Mouse (Mus musculus) liver, adult 2 months (tissue): ENCODE data around the gene Ccni. TPM values are rescaled to one million over a fixed set of nuclear protein-coding genes. Genes with fewer than 3 reads are reported as not detected.

Experiments used
- DNase-seq: peaks from one replicate; pipeline ENCODE4 v3.0.0-alpha.2; 2011; ENCODE audit warnings: low read depth, low spot score; ENCODE audit errors: extremely low read depth
- H3K27ac ChIP-seq: fragments of 200-500 bp; replicated peaks from 2 replicates; pipeline ENCODE4 v1.5.1; 2012; ENCODE audit warnings: low read depth, mild to moderate bottlenecking, control low read depth, inconsistent platforms, low read length; ENCODE audit not compliant: insufficient read depth
- H3K27me3 ChIP-seq: fragments of 200-500 bp; 2 replicates; pipeline ENCODE4 v1.6.1; 2012; ENCODE audit warnings: mild to moderate bottlenecking, moderate library complexity, low read length, inconsistent platforms; ENCODE audit not compliant: control insufficient read depth, insufficient read depth
- H3K36me3 ChIP-seq: fragments of 200-500 bp; 2 replicates; pipeline ENCODE4 v1.6.1; 2012; ENCODE audit warnings: low read length, inconsistent platforms; ENCODE audit not compliant: control insufficient read depth, insufficient read depth
- H3K4me1 ChIP-seq: fragments of 200-500 bp; 2 replicates; pipeline ENCODE4 v1.6.1; 2011; ENCODE audit warnings: low read length; ENCODE audit not compliant: control insufficient read depth, insufficient read depth
- H3K4me3 ChIP-seq: fragments of 200-500 bp; 2 replicates; pipeline ENCODE4 v1.5.1; 2011; ENCODE audit warnings: low read depth, mild to moderate bottlenecking, control low read depth, low read length, moderate library complexity; ENCODE audit not compliant: insufficient read depth
- H3K79me2 ChIP-seq: fragments of 200-500 bp; 2 replicates; pipeline ENCODE4 v1.6.1; 2012; ENCODE audit warnings: inconsistent platforms, mild to moderate bottlenecking, low read length, moderate library complexity; ENCODE audit not compliant: control insufficient read depth, insufficient read depth
- H3K9ac ChIP-seq: fragments of 200-500 bp; 2 replicates; pipeline ENCODE4 v1.6.1; 2012; ENCODE audit warnings: low read depth, mild to moderate bottlenecking, control low read depth, inconsistent platforms, low read length
- CTCF ChIP-seq: fragments of 200-500 bp; IDR thresholded peaks from 2 replicates; pipeline ENCODE4 v1.5.1; 2011; ENCODE audit warnings: low read depth, low read length, control low read depth
- POLR2A ChIP-seq: fragments of 200-500 bp; IDR thresholded peaks from 2 replicates; pipeline ENCODE4 v1.6.1; 2011; ENCODE audit warnings: low read length, control low read depth; ENCODE audit not compliant: insufficient read depth; ENCODE audit errors: extremely low read depth
- WGBS: fragments of 180-500 bp; shearing (Covaris S2); methylation state at CpG from one replicate; pipeline ENCODE4 v1.1.7; 2018; 5-methylcytosine and 5-hydroxymethylcytosine counted together
- polyA plus RNA-seq: library from polyadenylated mRNA; depleted of rRNA; stranded (reverse); fragments of >200 nt; gene quantifications from 2 replicates; pipeline ENCODE4 v1.2.3, GENCODE M21; 2012
- total RNA-seq: library from RNA; depleted of rRNA; stranded (reverse); fragments of >200 nt; gene quantifications from 2 replicates; pipeline ENCODE4 v1.2.3, GENCODE M21; 2014

Gene Ccni
- total and polyA plus RNA-seq, 2 experiments, result 56.4 to 68.0 TPM

DNA sequence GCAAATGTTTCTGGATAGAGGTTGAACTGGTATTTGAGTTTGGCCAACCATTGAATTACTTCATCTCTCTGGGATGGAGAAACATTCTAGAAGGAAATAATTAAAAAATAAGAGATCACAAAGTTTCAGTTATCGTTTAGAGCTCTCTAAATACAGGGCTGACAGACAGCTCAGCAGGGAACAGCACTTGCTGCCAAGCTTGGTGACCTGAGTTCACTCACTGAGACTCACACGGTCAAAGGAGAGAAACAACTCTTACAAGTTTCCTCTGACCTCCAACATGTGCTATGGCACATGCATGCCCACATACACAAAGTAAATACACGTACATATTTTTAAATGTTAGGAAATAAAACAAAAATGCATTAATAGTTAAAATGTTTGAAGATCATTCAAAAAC lies 16.7 kb downstream of the Ccni start:
- H3K27me3 ChIP-seq, result no peaks in the 10 kb centered on the region
- WGBS, result 36% methylated on average over 3 of the region's 3 CpGs
- H3K9ac ChIP-seq, result no peak overlapping the region
- H3K36me3 ChIP-seq, result peaks cover 31% of the 10 kb centered on the region
- no peak overlapping the region for H3K27ac ChIP-seq
- H3K4me1 ChIP-seq, result peaks cover under 1% of the 10 kb centered on the region; the same call in 1 of the 2 replicates
- TF ChIP-seq POLR2A (no peak), CTCF (no peak)
- DNase-seq, result peak; percentile 38
- H3K79me2 ChIP-seq, result no peaks in the 10 kb centered on the region; the same call in 1 of the 2 replicates
- no peak overlapping the region for H3K4me3 ChIP-seq

DNA sequence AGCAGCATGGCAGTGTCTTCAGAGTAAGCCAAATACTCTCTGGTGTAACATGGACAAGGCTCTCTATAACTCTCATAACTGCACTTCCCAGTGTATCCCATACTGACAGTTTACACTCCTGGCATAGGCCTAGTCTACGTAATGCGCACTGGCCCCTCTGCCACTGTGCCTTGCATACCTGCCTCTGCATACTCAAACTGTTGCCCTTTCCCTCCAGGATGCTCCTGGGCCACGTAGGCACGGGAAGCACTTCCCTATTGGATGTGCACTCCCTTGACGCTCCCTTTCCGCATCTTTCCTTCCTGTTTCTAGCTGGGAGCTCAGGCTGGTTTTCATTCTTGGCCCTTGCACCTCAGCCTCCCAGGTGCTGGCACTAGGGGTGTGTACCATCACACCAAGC lies 21.7 kb downstream of the Ccni start:
- Histone ChIP-seq H3K79me2 (no peaks in the 10 kb centered on the region; the same call in 1 of the 2 replicates), H3K9ac (no peak overlapping the region), H3K36me3 (peaks cover 46% of the 10 kb centered on the region), H3K27me3 (no peaks in the 10 kb centered on the region), H3K27ac (no peak overlapping the region), H3K4me1 (peaks cover 4% of the 10 kb centered on the region), H3K4me3 (no peak overlapping the region)
- WGBS, result 86% methylated on average over 6 of the region's 6 CpGs
- TF ChIP-seq CTCF (no peak), POLR2A (no peak)
- DNase-seq, result no peak

DNA sequence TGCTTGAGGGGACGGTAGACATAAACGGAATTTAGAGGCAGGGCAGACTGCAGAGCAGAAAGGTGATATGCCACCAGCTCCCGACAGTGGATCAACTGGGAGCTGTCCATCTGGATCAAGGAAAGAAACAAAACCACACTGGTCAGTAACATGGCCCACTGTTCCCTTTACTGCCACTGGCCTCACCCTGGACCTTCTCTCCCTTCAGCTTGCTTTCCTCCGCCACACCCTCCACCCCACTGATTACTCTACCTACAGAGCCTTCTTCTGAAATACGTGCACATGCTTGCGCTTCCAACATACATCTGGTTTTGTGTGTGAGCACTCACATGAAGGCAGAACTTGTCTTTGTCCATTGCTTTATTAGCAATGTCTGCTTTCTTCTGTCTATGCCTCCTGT lies 23.0 kb downstream of the Ccni start:
- peaks cover 39% of the 10 kb centered on the region for H3K36me3 ChIP-seq
- no peaks in the 10 kb centered on the region; the same call in 1 of the 2 replicates for H3K79me2 ChIP-seq
- WGBS, result 94% methylated on average over 6 of the region's 6 CpGs
- H3K4me3 ChIP-seq, result no peak overlapping the region
- H3K4me1 ChIP-seq, result peaks cover 4% of the 10 kb centered on the region
- H3K27me3 ChIP-seq, result no peaks in the 10 kb centered on the region
- no peak overlapping the region for H3K9ac ChIP-seq
- DNase-seq, result no peak
- no peak for TF ChIP-seq CTCF
- no peak for TF ChIP-seq POLR2A
- no peak overlapping the region for H3K27ac ChIP-seq

DNA sequence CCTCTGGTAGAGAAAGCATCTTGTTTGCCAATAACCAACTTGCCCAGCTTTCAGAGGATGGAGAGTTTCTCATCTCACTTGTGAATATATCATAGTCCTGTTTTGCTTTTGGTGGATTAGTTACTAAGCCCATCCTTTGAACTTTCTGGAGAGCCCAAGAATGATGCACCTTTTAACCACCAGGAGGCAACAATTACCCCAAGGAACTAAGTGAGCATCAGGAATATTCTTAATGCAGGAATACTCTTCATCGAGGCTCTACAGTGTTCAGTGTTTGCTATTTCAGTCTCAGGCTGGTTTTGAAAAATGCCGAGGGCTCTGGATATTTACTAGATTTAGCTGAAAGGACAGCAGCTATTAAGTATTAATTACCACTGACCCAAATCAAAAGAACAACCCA lies 26.0 kb downstream of the Ccni start:
- Histone ChIP-seq H3K79me2 (no peaks in the 10 kb centered on the region), H3K36me3 (peaks cover 19% of the 10 kb centered on the region), H3K4me3 (no peak overlapping the region), H3K9ac (no peak overlapping the region), H3K4me1 (peaks cover 4% of the 10 kb centered on the region), H3K27me3 (no peaks in the 10 kb centered on the region), H3K27ac (no peak overlapping the region)
- no peak for DNase-seq
- TF ChIP-seq CTCF (peak; percentile 27; the same call in 1 of the 2 replicates), POLR2A (no peak)
- 62% methylated on average over 2 of the region's 2 CpGs for WGBS

DNA sequence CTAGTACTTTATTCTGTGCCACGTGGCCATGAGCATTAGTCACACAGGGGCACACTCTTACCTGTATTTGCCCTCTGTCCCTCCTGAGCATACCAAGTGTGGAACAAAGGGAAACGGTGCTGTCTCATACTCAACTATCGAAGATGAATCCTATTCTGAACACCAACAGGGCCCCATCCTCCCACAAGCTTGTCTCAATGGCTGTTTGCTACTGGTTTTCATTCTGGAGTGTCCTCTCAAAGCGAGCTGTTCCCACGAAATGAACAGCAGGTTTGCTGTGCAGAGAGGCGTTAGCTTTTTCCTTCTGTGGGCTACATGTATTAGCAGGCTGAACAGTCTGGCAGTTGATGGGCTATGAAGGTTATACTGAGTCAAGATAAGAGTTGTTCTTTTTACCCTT lies 27.7 kb downstream of the Ccni start:
- H3K79me2 ChIP-seq, result no peaks in the 10 kb centered on the region
- no peak overlapping the region for H3K4me3 ChIP-seq
- no peak for TF ChIP-seq CTCF
- H3K27me3 ChIP-seq, result no peaks in the 10 kb centered on the region
- H3K4me1 ChIP-seq, result no peaks in the 10 kb centered on the region
- 86% methylated on average over 6 of the region's 6 CpGs for WGBS
- H3K9ac ChIP-seq, result no peak overlapping the region
- no peak overlapping the region for H3K27ac ChIP-seq
- no peak for DNase-seq
- peaks cover 15% of the 10 kb centered on the region for H3K36me3 ChIP-seq

DNA sequence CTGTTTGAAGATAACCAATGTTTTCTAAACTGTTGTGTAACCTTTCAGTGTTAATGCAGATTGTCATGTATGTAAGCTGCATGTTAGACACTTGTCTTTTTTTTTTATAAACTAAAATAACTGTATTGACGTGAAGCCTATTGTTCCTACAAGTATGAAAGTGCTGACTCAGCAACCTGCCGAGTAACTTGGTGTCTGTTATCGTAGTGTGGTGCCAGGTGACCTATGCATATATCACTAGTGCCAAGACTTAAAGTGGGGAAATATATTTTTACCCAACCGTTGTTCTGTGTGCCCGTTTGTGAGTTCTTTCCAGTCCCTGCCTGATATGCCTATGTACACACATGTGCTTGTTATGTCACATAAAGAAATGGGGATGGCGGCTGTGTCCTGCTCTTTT lies 31.6 kb downstream of the Ccni start:
- Histone ChIP-seq H3K9ac (no peak overlapping the region), H3K36me3 (peaks cover 3% of the 10 kb centered on the region; the same call in 1 of the 2 replicates), H3K79me2 (no peaks in the 10 kb centered on the region), H3K27ac (no peak overlapping the region), H3K4me1 (no peaks in the 10 kb centered on the region), H3K4me3 (no peak overlapping the region), H3K27me3 (no peaks in the 10 kb centered on the region)
- DNase-seq, result no peak
- WGBS, result 73% methylated on average over 6 of the region's 6 CpGs
- no peak for TF ChIP-seq POLR2A
- no peak for TF ChIP-seq CTCF

DNA sequence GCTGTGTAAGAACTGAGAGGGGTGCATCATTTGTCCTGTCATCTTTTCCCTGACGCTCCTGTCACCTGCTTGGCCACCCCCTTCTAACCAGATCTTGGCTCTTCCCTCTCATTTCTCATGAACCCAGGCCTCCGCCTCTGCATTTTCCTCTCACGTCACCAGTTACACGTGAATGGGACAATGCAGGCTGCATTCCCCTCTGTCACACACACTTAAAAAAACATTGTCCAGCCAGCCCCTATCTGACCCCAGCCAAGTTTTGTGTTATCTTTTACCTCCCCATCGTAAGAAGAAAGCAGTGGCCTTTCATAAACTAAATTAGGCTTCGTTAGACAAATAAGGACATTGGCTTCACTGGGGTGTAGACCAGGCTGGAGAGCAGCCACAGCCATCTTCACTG lies 33.8 kb downstream of the Ccni start:
- H3K27me3 ChIP-seq, result no peaks in the 10 kb centered on the region
- TF ChIP-seq CTCF, result no peak
- no peak for TF ChIP-seq POLR2A
- no peak overlapping the region for H3K9ac ChIP-seq
- no peak overlapping the region for H3K27ac ChIP-seq
- peaks cover 5% of the 10 kb centered on the region; the same call in 1 of the 2 replicates for H3K36me3 ChIP-seq
- H3K4me3 ChIP-seq, result no peak overlapping the region
- no peaks in the 10 kb centered on the region for H3K79me2 ChIP-seq
- no peak for DNase-seq
- 90% methylated on average over 6 of the region's 6 CpGs for WGBS
- no peaks in the 10 kb centered on the region for H3K4me1 ChIP-seq
